In genomic region chr2:23605391-23605790, GRCm38 (mm10) we compare ENCODE assay signal across 17 mouse cellular contexts.
"Had no signal": no experiment of that assay in that cellular context is flagged by ENCODE, and none has a peak within 500 bp of the region (broad histone marks: within the 10 kb centered on the region; RNA-seq: fewer than 3 reads in every experiment).

No protein-coding gene starts in this region.

- DNase-seq: gastrocnemius, postnatal 14 days; gastrocnemius, postnatal 36 days; heart, adult 11 months; heart, adult 2 months; heart, postnatal 14 days; heart, postnatal 36 days; kidney, adult 11 months; kidney, adult 2 months; kidney, adult 9 months; kidney, postnatal 14 days; kidney, postnatal 36 days; layer of hippocampus, adult 9-11 months; layer of hippocampus, postnatal 36 days; left cerebral cortex, postnatal 4 days had no signal

- ATAC-seq: hindbrain, postnatal 0 days; intestine, embryonic 16.5 days; liver, embryonic 12.5 days had no signal
